Mouse (Mus musculus) kidney, embryonic 14.5 days (tissue): ENCODE data around the gene 6030458C11Rik. TPM values are rescaled to one million over a fixed set of nuclear protein-coding genes. Genes with fewer than 3 reads are reported as not detected.
A peak's percentile ranks its signal among the peaks of the same experiment; 100 is the strongest.

ENCODE experiments used
- ATAC-seq: fragments of 200-750 bp; cut with Nextera tagmentation; 2 replicates; pipeline ENCODE4 v1.8.0; 2017; ENCODE audit warnings: moderate number of reproducible peaks, mild to moderate bottlenecking, moderate TSS enrichment, moderate library complexity; ENCODE audit not compliant: low FRiP score, low TSS enrichment
- H3K27ac ChIP-seq: fragments of 300-500 bp; sonication (generic); 2 replicates; pipeline ENCODE4 v1.5.1; 2014; ENCODE audit warnings: low read depth, mild to moderate bottlenecking, low read length, moderate library complexity, mixed read lengths
- H3K27me3 ChIP-seq: fragments of 300-500 bp; sonication (generic); 2 replicates; pipeline ENCODE4 v1.6.1; 2014; ENCODE audit warnings: mild to moderate bottlenecking, low read length; ENCODE audit not compliant: control insufficient read depth, insufficient read depth
- H3K36me3 ChIP-seq: fragments of 300-500 bp; sonication (generic); 2 replicates; pipeline ENCODE4 v1.6.1; 2014; ENCODE audit warnings: low read length, mixed read lengths; ENCODE audit not compliant: control insufficient read depth, insufficient read depth
- H3K4me1 ChIP-seq: fragments of 300-500 bp; sonication (generic); 2 replicates; pipeline ENCODE4 v1.6.1; 2014; ENCODE audit warnings: low read length, mixed read lengths; ENCODE audit not compliant: control insufficient read depth, insufficient read depth
- H3K4me2 ChIP-seq: fragments of 300-500 bp; sonication (generic); replicated peaks from 2 replicates; pipeline ENCODE4 v1.6.1; 2014; ENCODE audit warnings: low read depth, mild to moderate bottlenecking, low read length
- H3K4me3 ChIP-seq: fragments of 300-500 bp; sonication (generic); 2 replicates; pipeline ENCODE4 v1.5.1; 2014; ENCODE audit warnings: mild to moderate bottlenecking, low read length
- H3K9ac ChIP-seq: fragments of 300-500 bp; sonication (generic); 2 replicates; pipeline ENCODE4 v1.6.1; 2014; ENCODE audit warnings: low read depth, mild to moderate bottlenecking, low read length, moderate library complexity
- H3K9me3 ChIP-seq: fragments of 300-500 bp; sonication (generic); 2 replicates; pipeline ENCODE4 v1.6.1; 2016; ENCODE audit warnings: low read length; ENCODE audit not compliant: control insufficient read depth
- WGBS: fragments of 180-500 bp; shearing (Covaris S2); extraction: QIAGEN DNeasy Blood & Tissue Kit; methylation state at CpG from one replicate; pipeline ENCODE4 v1.1.7; 2014; 5-methylcytosine and 5-hydroxymethylcytosine counted together
- polyA plus RNA-seq: library from polyadenylated mRNA; unstranded; fragments of >200 nt; fragmentation: Nextera tagmentation; extraction: Ambion mirVana; gene quantifications from 2 replicates; pipeline ENCODE4 v1.2.1, GENCODE M21; 2014

6030458C11Rik gene
- polyA plus RNA-seq, 1 experiment from 2014 or later: 43.2 TPM

DNA sequence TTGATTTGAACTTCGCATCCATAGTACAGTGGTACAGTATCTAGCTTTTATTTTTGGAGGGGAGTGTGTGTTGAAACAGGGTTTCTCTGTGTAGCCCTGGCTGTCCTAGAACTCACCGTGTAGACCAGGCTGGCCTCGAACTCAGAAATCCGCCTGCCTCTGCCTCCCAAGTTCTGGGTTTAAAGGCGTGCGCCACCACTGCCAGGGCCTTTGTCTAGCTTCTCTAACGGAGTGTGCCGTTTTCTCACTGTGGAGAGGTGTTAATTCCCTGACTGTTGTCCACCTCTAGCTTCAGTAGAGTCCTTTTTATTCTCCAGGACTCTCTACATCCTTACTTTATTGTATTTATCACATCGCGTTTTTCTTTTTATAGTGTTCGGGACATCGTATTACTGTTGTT lies 959 bp upstream of the 6030458C11Rik start:
- Histone ChIP-seq H3K36me3 (peaks cover 42% of the 10 kb centered on the region), H3K4me2 (peak overlapping the region; percentile 51)
- WGBS: 50% methylated on average over 12 of the region's 12 CpGs

DNA sequence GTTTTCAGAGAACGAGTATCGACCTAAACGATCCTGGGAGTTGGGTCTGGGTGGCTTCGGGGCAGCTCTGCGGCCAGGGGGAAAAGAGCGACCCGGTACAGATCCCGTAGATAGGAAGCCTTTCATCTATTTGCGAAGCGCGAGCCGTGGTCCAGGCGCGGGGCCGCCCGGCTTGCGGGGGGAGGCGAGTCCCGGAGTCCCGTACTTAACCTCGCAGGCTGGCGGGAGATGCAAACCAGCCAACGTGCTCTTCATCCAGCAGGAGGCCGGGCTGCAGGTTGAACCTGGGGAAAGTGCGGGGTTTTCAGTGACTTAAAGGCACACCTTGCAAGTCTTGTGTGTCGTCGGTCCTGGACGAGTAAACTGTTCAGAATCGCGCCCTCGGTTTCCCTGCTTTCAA lies 516 bp upstream of the 6030458C11Rik start:
- H3K36me3 ChIP-seq: peaks cover 45% of the 10 kb centered on the region
- H3K4me1 ChIP-seq: peaks cover 15% of the 10 kb centered on the region; the same call in 1 of the 2 replicates
- H3K9me3 ChIP-seq: no peaks in the 10 kb centered on the region
- peak overlapping the region; percentile 83 for H3K4me3 ChIP-seq
- no peaks in the 10 kb centered on the region for H3K27me3 ChIP-seq
- H3K27ac ChIP-seq: peak overlapping the region; percentile 67; the same call in 1 of the 2 replicates
- under 1% methylated on average over 31 of the region's 31 CpGs for WGBS
- peak overlapping the region; percentile 51 for H3K4me2 ChIP-seq
- no peak for ATAC-seq
- H3K9ac ChIP-seq: peak overlapping the region; percentile 91

More for the DNA sequence above, 959 bp upstream of the 6030458C11Rik start:
- no peaks in the 10 kb centered on the region for H3K27me3 ChIP-seq
- no peaks in the 10 kb centered on the region for H3K9me3 ChIP-seq
- H3K9ac ChIP-seq: peak overlapping the region; percentile 91
- no peak overlapping the region for H3K27ac ChIP-seq
- H3K4me1 ChIP-seq: peaks cover 15% of the 10 kb centered on the region; the same call in 1 of the 2 replicates
- H3K4me3 ChIP-seq: peak overlapping the region; percentile 83
- ATAC-seq: no peak

DNA sequence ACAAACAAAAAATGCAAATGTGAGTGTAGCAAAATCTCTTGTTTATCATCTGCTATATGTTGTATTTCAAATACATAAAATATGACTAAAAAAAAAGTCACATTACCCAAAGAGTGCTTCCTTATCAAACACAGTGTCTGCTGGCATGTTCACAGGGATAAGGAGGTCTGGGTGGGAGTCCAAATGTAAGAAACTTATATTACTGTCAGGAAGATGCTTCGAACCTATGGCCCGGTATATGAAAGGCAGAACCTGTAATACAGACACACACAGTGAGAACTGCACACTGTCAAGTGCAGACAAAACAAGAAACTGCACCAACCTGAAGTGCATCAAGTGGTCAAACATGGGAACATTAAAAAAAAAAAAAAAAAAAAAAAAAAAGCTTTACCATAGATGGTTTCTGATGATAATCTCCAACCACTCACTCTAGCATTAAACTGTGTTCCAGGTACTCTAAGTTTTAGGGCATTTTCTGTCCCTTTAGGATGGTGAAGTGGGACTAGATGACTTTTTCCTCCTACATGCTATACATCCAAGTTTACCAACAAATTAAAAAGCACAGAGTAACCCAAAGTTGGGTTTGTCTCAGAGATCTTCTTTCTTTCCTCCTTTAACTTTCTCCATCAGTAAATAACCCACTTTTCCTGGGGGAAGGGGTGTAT lies 862 bp downstream of the 6030458C11Rik start:
- peaks cover 46% of the 10 kb centered on the region for H3K36me3 ChIP-seq
- H3K27ac ChIP-seq: no peak overlapping the region
- no peaks in the 10 kb centered on the region for H3K27me3 ChIP-seq
- ATAC-seq: no peak
- H3K4me1 ChIP-seq: peaks cover 15% of the 10 kb centered on the region; the same call in 1 of the 2 replicates
- 91% methylated on average over 2 of the region's 2 CpGs for WGBS
- no peaks in the 10 kb centered on the region for H3K9me3 ChIP-seq
- H3K4me3 ChIP-seq: peak overlapping the region; percentile 83
- H3K4me2 ChIP-seq: peak overlapping the region; percentile 68
- peak overlapping the region; percentile 91 for H3K9ac ChIP-seq

DNA sequence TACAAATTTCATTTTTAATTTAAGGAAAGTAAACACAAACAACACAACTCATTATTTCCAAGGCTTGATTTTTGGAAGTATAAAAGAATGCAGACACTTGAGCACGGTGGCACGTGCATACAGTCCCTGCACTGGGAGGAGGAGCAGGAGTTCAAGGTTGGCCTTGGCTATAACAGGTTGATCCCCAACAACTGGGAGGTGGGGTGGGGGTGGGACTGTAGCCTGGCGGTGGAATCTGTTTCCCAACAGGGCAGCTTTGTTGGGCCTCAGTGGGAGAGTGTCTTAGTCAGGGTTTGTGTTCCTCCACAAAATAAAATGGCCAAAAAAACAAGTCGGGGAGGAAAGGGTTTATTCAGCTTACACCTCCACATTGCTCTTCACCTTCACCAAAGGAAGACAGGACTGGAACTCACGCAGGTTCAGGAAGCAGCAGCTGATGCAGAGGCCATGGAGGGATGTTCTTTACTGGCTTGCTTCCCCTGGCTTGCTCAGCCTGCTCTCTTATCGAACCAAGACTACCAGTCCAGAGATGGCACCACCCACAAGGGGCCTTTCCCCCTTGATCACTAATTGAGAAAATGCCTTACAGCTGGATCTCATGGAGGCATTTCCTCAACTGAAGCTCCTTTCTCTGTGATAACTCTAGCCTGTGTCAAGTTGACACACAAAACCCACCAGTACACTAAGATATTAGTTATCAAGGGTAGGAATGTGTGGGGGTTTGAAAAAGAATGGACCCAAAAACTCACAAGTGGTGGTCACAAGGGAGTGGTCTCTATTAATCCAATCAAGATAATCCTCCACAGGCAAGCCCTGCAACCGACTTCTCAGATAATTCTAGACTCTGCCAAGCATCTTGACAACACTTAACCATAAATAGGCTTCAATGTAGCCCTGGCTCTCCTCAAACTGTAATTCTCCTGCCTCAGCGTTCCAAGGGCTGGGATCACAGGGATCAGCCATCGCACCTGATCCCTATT lies 1.7 kb downstream of the 6030458C11Rik start:
- H3K4me2 ChIP-seq: no peak overlapping the region; the same call in 1 of the 2 replicates
- WGBS: 84% methylated on average over 9 of the region's 9 CpGs
- H3K9ac ChIP-seq: no peak overlapping the region
- no peaks in the 10 kb centered on the region for H3K9me3 ChIP-seq
- no peaks in the 10 kb centered on the region for H3K27me3 ChIP-seq
- no peak overlapping the region for H3K4me3 ChIP-seq
- no peak for ATAC-seq
- peaks cover 15% of the 10 kb centered on the region; the same call in 1 of the 2 replicates for H3K4me1 ChIP-seq
- H3K36me3 ChIP-seq: peaks cover 46% of the 10 kb centered on the region
- H3K27ac ChIP-seq: no peak overlapping the region

DNA sequence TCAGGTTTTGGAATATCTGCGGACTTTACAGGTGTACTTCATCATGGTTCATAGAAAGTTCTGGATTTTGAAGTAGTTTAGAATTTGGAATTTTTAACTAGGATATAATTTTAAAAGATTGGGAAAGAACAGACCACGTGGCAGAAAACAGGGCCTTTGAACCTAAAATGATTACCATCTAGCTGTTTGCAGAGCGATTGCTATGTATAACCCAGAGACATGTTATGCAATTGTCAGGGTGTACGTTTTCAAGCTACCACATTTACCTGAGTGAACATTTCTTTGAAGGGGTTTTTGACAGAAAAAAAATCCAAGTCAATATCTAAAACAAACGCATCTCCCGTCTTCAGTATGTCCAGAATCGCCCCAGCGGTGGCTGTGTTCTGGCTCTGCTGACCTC lies 6.9 kb downstream of the 6030458C11Rik start:
- H3K4me2 ChIP-seq: no peak overlapping the region
- H3K27me3 ChIP-seq: no peaks in the 10 kb centered on the region
- no peaks in the 10 kb centered on the region for H3K4me1 ChIP-seq
- no peak overlapping the region for H3K4me3 ChIP-seq
- H3K36me3 ChIP-seq: peaks cover 87% of the 10 kb centered on the region
- no peaks in the 10 kb centered on the region for H3K9me3 ChIP-seq
- no peak overlapping the region for H3K9ac ChIP-seq
- ATAC-seq: no peak
- H3K27ac ChIP-seq: no peak overlapping the region
- WGBS: 96% methylated on average over 8 of the region's 8 CpGs

DNA sequence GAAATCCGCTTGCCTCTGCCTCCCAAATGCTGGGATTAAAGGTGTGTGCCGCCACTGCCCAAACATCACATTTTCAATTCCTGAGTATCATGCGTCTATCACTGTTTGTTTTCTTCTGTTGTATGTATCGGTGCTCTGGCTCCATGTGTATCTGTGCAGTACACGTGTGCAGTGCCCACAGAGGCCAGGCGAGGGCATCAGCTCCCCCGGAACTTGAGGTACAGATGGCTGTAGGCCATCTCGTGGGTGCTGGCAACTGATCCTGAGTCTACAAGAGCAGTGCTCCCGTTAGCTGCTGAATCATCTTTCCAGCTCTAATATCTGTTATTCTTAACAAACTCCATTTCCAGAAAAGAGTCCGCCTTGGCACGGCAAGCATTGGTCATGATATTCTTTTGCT lies 11.8 kb downstream of the 6030458C11Rik start:
- H3K27ac ChIP-seq: no peak overlapping the region
- ATAC-seq: no peak

DNA sequence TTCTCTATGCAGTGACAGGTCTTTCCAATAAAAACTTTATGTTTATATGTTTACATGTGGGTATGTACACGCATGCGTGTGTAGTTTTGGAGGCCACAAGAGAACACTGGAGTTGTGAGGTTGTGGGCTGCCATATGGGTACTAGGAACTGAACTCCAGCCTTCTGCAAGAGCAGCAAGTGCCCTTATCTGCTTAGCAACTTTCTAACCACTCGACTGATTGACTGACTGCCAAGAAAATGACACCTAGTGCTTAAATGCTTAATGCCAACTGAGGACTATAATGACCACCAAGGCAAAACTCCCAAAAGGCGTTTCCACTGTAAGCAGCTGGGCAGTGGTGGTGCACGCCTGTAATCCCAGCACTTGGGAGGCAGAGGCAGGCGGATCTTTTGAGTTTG lies 15.1 kb downstream of the 6030458C11Rik start:
- WGBS: 94% methylated on average over 6 of the region's 6 CpGs
- Histone ChIP-seq H3K4me2 (no peak overlapping the region), H3K36me3 (peaks cover 71% of the 10 kb centered on the region), H3K27me3 (no peaks in the 10 kb centered on the region), H3K27ac (no peak overlapping the region), H3K4me1 (no peaks in the 10 kb centered on the region), H3K9ac (no peak overlapping the region), H3K4me3 (no peak overlapping the region), H3K9me3 (no peaks in the 10 kb centered on the region)
- no peak for ATAC-seq

More for the DNA sequence above, 11.8 kb downstream of the 6030458C11Rik start:
- Histone ChIP-seq H3K9ac (no peak overlapping the region), H3K36me3 (peaks cover 89% of the 10 kb centered on the region), H3K9me3 (no peaks in the 10 kb centered on the region), H3K27me3 (no peaks in the 10 kb centered on the region), H3K4me1 (no peaks in the 10 kb centered on the region), H3K4me3 (no peak overlapping the region), H3K4me2 (no peak overlapping the region)
- WGBS: 96% methylated on average over 11 of the region's 11 CpGs

DNA sequence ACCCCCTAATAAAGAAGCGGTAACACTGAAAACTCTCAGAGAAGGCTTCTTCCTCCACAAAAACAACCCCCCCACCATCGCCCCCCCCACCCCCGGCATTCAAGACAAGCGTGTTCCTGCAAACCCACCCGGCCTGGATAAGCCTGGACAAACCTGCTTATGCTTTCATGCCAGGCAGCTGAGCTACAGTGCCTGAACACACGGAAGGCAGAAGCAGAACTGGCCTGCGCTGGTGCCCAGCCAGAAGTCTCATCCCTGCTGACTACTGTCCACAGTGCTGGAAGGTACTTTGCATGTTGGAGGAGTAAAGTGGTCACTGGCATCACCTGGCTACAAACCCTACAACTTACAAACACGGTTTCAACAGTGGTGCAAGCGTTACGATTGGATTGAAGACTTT lies 17.4 kb downstream of the 6030458C11Rik start:
- Histone ChIP-seq H3K36me3 (peaks cover 50% of the 10 kb centered on the region), H3K27me3 (no peaks in the 10 kb centered on the region), H3K9ac (no peak overlapping the region), H3K27ac (no peak overlapping the region), H3K9me3 (no peaks in the 10 kb centered on the region), H3K4me3 (no peak overlapping the region), H3K4me1 (no peaks in the 10 kb centered on the region), H3K4me2 (no peak overlapping the region)
- 88% methylated on average over 10 of the region's 10 CpGs for WGBS
- no peak for ATAC-seq

DNA sequence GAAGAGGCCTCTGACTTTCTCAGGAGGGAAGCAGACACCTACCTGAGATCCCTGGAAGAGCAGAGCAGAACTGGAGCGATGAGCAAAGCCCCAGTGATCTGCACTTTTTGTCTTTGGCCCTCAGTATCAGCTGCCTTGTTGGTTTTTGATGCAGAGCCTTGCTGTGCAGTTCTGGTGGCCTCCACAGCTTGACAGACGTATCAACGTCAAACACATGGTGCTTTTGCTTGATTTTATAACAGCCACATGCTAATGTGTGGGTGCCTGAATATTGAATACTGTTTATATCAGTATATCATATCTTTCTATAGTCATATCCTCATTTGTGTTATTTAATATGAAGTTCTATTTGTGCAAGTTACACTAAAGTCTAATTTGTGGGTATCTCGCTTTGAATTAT lies 19.4 kb downstream of the 6030458C11Rik start:
- H3K36me3 ChIP-seq: peaks cover 30% of the 10 kb centered on the region
- no peaks in the 10 kb centered on the region for H3K27me3 ChIP-seq
- ATAC-seq: no peak
- no peaks in the 10 kb centered on the region for H3K9me3 ChIP-seq
- no peaks in the 10 kb centered on the region for H3K4me1 ChIP-seq
- no peak overlapping the region for H3K4me2 ChIP-seq
- no peak overlapping the region for H3K4me3 ChIP-seq
- WGBS: 71% methylated on average over 4 of the region's 4 CpGs
- H3K9ac ChIP-seq: no peak overlapping the region
- H3K27ac ChIP-seq: no peak overlapping the region
